Mouse (Mus musculus) cortical plate, adult 2 months (tissue): ENCODE results near the gene Cfap157.

Source experiments
- CTCF ChIP-seq: fragments of 200-500 bp; IDR thresholded peaks from 2 replicates; pipeline ENCODE4 v1.5.1; 2011; ENCODE audit warnings: mild to moderate bottlenecking, control low read depth, low read length; ENCODE audit not compliant: insufficient read depth; ENCODE audit errors: extremely low read depth
- POLR2A ChIP-seq: fragments of 200-500 bp; IDR thresholded peaks from 2 replicates; pipeline ENCODE4 v1.6.1; 2011; ENCODE audit warnings: mild to moderate bottlenecking, low read length, control low read depth; ENCODE audit not compliant: insufficient read depth; ENCODE audit errors: extremely low read depth

DNA sequence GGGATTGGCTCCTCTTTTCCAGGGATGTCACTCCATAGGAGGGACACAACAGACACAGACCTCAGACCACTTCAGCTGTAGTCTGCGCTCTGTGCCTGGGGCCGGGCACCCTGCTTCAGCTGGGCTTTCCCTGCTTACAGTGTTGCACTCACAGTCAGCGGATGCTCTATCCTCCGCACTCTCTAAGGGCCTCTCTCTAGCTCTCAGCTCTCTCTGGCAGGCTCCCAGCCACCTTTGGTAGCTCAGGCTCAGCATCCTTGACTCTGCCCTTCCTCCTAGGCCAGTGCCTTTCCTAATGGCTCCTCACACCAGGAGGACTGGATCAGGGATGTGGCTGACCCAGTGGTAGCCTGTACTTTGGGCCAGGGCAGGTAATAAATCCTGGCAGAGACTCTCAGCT lies 52.3 kb downstream of the Cfap157 start:
- no peak for TF ChIP-seq CTCF
- no peak for TF ChIP-seq POLR2A
